Mouse (Mus musculus): ENCODE results near the gene Dnajc16.

Dnajc16 gene

DNA sequence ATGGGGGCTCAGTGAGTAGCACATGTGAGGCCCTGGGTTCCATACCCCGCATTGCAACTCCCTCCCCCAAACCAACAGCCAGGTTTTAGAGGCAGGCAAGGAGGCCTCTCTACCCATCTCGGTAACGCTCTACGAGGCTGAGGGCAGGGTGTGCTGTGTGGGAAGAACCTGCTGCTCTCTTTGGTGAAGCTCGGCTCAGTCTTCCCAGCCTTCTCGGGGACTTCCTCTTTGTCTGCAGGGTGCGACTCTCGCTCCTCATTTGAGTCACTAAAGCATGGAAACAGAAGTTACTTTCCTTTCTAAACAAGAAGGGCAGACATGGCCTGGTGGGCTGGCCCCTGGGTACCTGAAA lies 24.4 kb downstream of the Dnajc16 start:
- TF ChIP-seq POU5F1 (IDR thresholded peaks at IDR 0.05; ENCODE audit: borderline replicate concordance, low read length) (no peak), CTCF (conservative IDR thresholded peaks at IDR 0.05; ENCODE audit: low read length) (no peak), NANOG (IDR thresholded peaks at IDR 0.05; ENCODE audit: borderline replicate concordance, low read length) (no peak)
- no peak overlapping the region for H3K4me3 ChIP-seq (replicated peaks; ENCODE audit: low read length)
- H3K4me1 ChIP-seq (replicated peaks; ENCODE audit: low read depth, low read length), result peaks cover 27% of the 10 kb centered on the region
- peaks cover 88% of the 10 kb centered on the region for H3K36me3 ChIP-seq (ENCODE audit: insufficient read depth, low read length)
- H3K27me3 ChIP-seq (ENCODE audit: insufficient read depth, low read length), result no peaks in the 10 kb centered on the region
- no peaks in the 10 kb centered on the region for H3K9me3 ChIP-seq (ENCODE audit: low read length)

DNA sequence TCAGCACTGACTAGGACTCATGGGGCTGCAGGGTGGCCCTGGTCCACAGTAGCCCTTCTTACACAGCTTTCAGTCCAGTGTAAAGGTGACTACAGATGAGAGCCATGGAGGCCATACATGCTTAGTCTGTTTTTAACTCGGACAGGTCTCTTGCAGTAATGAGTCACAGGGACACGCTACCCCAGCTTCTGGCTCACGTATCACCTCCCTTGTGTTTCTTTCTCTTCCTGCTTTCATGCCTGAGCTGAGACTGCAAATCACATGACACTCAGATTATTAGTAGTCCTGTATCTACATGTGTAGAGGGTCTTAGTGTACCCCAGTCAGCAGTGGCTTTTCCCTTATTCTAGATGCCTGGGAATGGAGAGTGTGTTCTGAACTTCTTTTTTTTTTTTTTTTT lies 25.7 kb downstream of the Dnajc16 start:
- no peaks in the 10 kb centered on the region for H3K9me3 ChIP-seq (ENCODE audit: low read length)
- H3K4me1 ChIP-seq (replicated peaks; ENCODE audit: low read depth, low read length), result peaks cover 36% of the 10 kb centered on the region
- TF ChIP-seq NANOG (IDR thresholded peaks at IDR 0.05; ENCODE audit: borderline replicate concordance, low read length), result no peak
- TF ChIP-seq CTCF (conservative IDR thresholded peaks at IDR 0.05; ENCODE audit: low read length), result no peak
- TF ChIP-seq POU5F1 (IDR thresholded peaks at IDR 0.05; ENCODE audit: borderline replicate concordance, low read length), result no peak
- H3K36me3 ChIP-seq (ENCODE audit: insufficient read depth, low read length), result peaks cover 78% of the 10 kb centered on the region
- H3K27me3 ChIP-seq (ENCODE audit: insufficient read depth, low read length), result no peaks in the 10 kb centered on the region
- no peak overlapping the region for H3K4me3 ChIP-seq (replicated peaks; ENCODE audit: low read length)

DNA sequence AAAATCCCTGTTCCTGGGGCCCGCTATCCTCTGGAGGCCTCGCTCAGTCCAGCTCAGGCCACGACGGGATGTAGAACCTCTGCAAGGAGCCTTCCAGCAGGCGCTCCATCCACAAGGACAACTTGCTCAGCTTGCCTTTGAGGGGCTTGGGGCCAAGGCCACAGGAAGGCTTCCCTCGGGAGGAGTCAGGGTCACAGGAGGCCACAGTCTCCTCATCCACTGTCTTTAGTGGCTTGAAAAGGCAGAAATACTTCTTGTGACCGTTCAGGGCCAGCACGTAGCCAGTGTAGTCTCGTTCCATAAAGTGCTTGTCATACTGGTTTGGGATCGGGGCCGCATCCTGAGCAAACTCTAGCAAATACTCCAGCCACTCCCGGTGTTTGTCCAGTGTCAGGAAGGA lies 27.3 kb downstream of the Dnajc16 start:
- no peak overlapping the region for H3K4me3 ChIP-seq (replicated peaks; ENCODE audit: low read length)
- H3K27me3 ChIP-seq (ENCODE audit: insufficient read depth, low read length), result no peaks in the 10 kb centered on the region
- peaks cover 63% of the 10 kb centered on the region for H3K36me3 ChIP-seq (ENCODE audit: insufficient read depth, low read length)
- H3K9me3 ChIP-seq (ENCODE audit: low read length), result no peaks in the 10 kb centered on the region
- no peak for TF ChIP-seq NANOG (IDR thresholded peaks at IDR 0.05; ENCODE audit: borderline replicate concordance, low read length)
- TF ChIP-seq CTCF (conservative IDR thresholded peaks at IDR 0.05; ENCODE audit: low read length), result no peak
- no peak for TF ChIP-seq POU5F1 (IDR thresholded peaks at IDR 0.05; ENCODE audit: borderline replicate concordance, low read length)
- peaks cover 34% of the 10 kb centered on the region for H3K4me1 ChIP-seq (replicated peaks; ENCODE audit: low read depth, low read length)

DNA sequence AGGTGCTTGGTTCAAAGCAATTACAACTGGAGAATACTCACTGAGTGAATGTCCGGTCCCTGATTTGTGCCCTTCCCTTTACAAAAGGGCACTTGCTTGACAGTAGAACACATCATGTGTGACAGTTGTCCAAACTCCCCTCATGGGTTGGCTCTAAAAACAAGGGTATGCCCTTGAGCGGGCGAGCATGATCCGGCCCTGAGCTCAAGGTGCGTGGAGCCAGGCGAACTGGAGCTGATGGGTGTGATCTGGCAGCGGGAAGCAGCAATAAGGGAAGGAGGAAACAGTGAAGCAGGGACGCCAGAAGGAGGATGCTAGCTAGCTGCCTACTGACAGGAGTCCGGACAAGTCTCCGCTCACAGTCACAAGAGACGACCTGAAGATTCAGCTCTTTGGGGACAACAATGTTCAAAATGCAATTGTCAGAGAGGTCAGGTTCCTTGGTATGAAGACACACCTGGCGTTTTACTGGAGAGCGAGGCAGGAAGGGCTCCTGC lies 28.6 kb downstream of the Dnajc16 start:
- peaks cover 21% of the 10 kb centered on the region for H3K4me1 ChIP-seq (replicated peaks; ENCODE audit: low read depth, low read length)
- peaks cover 57% of the 10 kb centered on the region for H3K36me3 ChIP-seq (ENCODE audit: insufficient read depth, low read length)
- H3K9me3 ChIP-seq (ENCODE audit: low read length), result no peaks in the 10 kb centered on the region
- H3K4me3 ChIP-seq (replicated peaks; ENCODE audit: low read length), result no peak overlapping the region
- H3K27me3 ChIP-seq (ENCODE audit: insufficient read depth, low read length), result no peaks in the 10 kb centered on the region
- TF ChIP-seq NANOG (IDR thresholded peaks at IDR 0.05; ENCODE audit: borderline replicate concordance, low read length) (no peak), CTCF (conservative IDR thresholded peaks at IDR 0.05; ENCODE audit: low read length) (no peak), POU5F1 (IDR thresholded peaks at IDR 0.05; ENCODE audit: borderline replicate concordance, low read length) (no peak)

GRCm38 (mm10) chr4:141760942-141761341 lies 29.8 kb downstream of the Dnajc16 start:
- Histone ChIP-seq H3K36me3 (ENCODE audit: insufficient read depth, low read length) (peaks cover 45% of the 10 kb centered on the region), H3K9me3 (ENCODE audit: low read length) (no peaks in the 10 kb centered on the region), H3K27me3 (ENCODE audit: insufficient read depth, low read length) (no peaks in the 10 kb centered on the region), H3K4me1 (replicated peaks; ENCODE audit: low read depth, low read length) (peaks cover 9% of the 10 kb centered on the region), H3K4me3 (replicated peaks; ENCODE audit: low read length) (no peak overlapping the region)
- no peak for TF ChIP-seq NANOG (IDR thresholded peaks at IDR 0.05; ENCODE audit: borderline replicate concordance, low read length)
- TF ChIP-seq POU5F1 (IDR thresholded peaks at IDR 0.05; ENCODE audit: borderline replicate concordance, low read length), result no peak
- no peak for TF ChIP-seq CTCF (conservative IDR thresholded peaks at IDR 0.05; ENCODE audit: low read length)

DNA sequence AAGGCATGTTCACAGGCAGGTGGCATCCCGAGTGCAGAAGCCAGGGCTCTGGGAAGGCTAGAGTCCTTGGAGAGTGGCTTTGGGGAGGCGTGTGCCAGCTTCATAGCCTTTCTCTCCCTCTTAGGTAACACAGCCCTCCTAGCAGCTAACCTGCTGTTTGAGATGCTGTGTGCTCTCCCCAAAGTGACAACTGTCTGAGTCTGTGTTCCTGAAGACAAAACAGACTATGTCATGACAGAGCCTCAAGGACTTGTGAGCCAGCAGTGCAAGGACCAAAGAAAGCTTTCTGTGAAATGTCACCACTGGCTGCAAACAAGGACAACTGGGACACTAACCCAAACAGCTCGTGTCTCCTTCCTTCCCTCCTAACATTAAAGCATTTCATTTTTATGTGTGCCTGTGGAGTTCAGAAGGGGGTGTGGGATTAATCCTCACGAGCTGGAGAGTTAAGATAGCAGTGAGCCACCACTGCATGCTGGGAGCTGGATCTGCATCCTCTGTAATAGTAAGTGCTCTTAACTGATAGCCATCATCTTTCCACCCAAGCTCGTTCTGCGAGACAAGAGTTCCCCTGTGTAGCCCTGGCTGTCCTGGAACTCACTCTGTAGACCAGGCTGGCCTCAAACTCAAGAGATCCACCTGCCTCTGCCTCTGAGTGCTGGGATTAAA lies 31.7 kb downstream of the Dnajc16 start:
- no peak for TF ChIP-seq NANOG (IDR thresholded peaks at IDR 0.05; ENCODE audit: borderline replicate concordance, low read length)
- TF ChIP-seq POU5F1 (IDR thresholded peaks at IDR 0.05; ENCODE audit: borderline replicate concordance, low read length), result no peak
- TF ChIP-seq CTCF (conservative IDR thresholded peaks at IDR 0.05; ENCODE audit: low read length), result no peak
- Histone ChIP-seq H3K4me3 (replicated peaks; ENCODE audit: low read length) (no peak overlapping the region), H3K9me3 (ENCODE audit: low read length) (no peaks in the 10 kb centered on the region), H3K27me3 (ENCODE audit: insufficient read depth, low read length) (no peaks in the 10 kb centered on the region), H3K36me3 (ENCODE audit: insufficient read depth, low read length) (peaks cover 29% of the 10 kb centered on the region), H3K4me1 (replicated peaks; ENCODE audit: low read depth, low read length) (peaks cover 9% of the 10 kb centered on the region)

- Histone ChIP-seq H3K9me3 (ENCODE audit: low read length) (no peaks in the 10 kb centered on the region), H3K36me3 (ENCODE audit: insufficient read depth, low read length) (peaks cover 11% of the 10 kb centered on the region), H3K4me3 (replicated peaks; ENCODE audit: low read length) (no peak overlapping the region), H3K27me3 (ENCODE audit: insufficient read depth, low read length) (no peaks in the 10 kb centered on the region), H3K4me1 (replicated peaks; ENCODE audit: low read depth, low read length) (peaks cover 17% of the 10 kb centered on the region)
- TF ChIP-seq POU5F1 (IDR thresholded peaks at IDR 0.05; ENCODE audit: borderline replicate concordance, low read length), result no peak
- TF ChIP-seq CTCF (conservative IDR thresholded peaks at IDR 0.05; ENCODE audit: low read length), result no peak
- no peak for TF ChIP-seq NANOG (IDR thresholded peaks at IDR 0.05; ENCODE audit: borderline replicate concordance, low read length)
Observed at GRCm38 (mm10) chr4:141757124-141757523, 33.6 kb downstream of the Dnajc16 start.

DNA sequence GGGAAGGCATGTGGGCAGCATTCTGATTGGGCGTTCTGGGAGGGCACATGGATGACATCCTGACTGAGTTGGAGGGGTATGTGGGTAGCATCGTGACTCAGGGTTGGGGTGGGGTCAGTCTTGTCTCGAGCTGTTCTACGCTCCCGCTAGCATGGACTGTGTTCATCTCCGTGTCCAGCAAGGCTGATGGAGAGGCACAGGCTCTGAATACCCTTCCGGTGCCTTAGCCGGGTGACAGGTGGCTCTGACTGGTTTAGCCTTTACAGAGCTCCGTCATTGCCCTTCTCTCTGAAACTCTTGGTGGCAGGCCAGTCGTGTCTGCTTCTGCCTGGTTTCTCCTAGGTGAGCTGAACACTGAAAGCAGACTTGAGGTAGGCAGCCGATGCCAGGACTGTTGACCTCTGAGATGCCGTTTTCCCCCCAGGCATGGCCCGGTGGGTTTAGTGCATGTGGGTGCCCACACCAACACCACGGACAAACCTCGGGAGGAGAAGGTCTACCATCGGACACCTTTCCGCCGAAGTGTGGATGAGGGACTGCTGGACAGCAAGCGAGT lies 35.3 kb downstream of the Dnajc16 start:
- no peak for TF ChIP-seq POU5F1 (IDR thresholded peaks at IDR 0.05; ENCODE audit: borderline replicate concordance, low read length)
- TF ChIP-seq NANOG (IDR thresholded peaks at IDR 0.05; ENCODE audit: borderline replicate concordance, low read length), result no peak
- TF ChIP-seq CTCF (conservative IDR thresholded peaks at IDR 0.05; ENCODE audit: low read length), result no peak
- Histone ChIP-seq H3K27me3 (ENCODE audit: insufficient read depth, low read length) (no peaks in the 10 kb centered on the region), H3K4me3 (replicated peaks; ENCODE audit: low read length) (no peak overlapping the region), H3K4me1 (replicated peaks; ENCODE audit: low read depth, low read length) (peaks cover 25% of the 10 kb centered on the region), H3K9me3 (ENCODE audit: low read length) (no peaks in the 10 kb centered on the region), H3K36me3 (ENCODE audit: insufficient read depth, low read length) (no peaks in the 10 kb centered on the region)

Data from E14TG2a.4 (cell line).